Mouse (Mus musculus): ENCODE results near the gene Cr1l.

Gene Cr1l

DNA sequence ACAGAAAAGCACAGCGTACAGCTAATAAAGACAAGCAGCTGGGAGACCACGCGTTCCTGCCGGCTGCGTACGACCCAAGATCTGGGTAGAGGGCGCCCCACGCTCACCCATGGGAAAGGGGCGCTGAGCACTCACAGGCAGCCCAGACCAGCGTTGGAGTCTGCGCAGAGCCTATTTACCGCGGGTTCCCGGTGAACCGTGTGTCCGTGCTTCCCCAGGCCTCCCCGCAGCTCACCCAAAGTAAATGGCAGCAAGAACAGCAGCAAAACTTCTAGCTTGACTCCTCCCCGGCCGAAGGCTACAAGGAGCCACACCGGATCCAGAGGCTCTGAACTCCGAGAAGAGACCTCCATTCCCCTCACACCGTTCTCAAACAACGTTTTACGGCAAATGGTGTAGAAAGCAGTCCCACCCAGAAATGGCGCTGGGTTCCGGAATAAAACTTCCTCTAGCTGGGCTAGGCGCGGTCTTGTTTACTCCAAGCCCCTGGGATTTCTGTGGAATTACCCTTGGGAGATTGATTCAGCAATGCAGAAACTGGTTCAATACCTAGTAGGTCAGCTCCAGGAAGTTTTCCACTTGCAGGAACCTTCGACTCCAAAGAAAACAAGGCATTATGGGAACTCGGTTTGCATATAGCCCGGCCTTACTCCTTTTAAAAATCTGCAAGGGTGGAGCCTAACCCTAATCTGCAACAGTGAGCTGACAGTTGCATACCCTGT is at the start of gene Cr1l:
TSS of gene Cr1l (minus strand) at position 634 of the 722 bp plus-strand sequence.
- DNase-seq (ENCODE audit: low spot score) = peak; percentile 88

DNA sequence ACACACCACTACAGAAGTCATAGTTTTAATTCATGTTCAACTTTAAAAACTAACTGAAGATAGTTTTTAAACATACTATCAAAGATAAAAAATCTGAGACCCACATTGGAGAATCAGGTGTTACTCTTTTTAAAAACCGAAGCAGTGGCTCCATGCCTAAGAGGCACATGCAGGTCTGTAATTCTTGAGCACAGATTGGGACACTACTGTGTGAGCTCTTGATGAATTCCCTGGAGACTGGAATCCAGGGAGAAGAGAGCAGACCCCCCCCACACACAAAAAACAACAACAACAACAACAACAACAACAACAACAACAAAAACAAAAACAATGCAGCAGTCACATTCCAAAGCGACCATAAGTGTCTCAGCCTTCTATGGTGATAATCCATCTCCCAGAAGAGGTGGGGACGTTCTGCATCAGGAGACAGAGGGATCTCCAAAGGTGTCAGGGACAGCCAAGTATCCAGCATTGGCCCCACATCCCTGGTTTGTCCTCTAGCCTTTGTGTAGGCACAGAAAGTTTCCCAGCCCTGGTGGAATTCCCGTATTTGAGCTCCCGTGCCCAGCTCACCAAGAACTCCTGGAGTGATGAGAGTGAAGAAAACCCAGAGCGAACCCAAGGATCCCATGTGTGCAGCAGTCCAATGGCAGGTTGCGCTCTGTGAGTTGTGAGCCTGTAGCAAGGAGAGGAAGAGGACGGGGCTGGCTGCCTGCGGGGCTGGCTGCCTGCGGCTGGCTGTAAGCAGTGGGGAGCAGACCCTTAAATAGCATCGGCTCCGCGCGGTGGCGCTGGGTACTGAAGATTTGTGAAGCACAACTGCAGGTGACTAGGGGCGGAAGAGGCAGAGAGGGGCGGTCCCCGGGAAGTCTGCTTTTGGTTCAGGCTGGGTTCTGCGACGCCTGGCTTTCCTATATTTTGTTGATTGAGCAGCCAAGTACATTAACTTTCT is 44.9 kb upstream of the Cr1l start, which contains the start of gene Cr2:
TSS of gene Cr2 (minus strand) at position 737 of the 952 bp plus-strand sequence.
- no peak for DNase-seq (ENCODE audit: low spot score)

- no peak for DNase-seq (ENCODE audit: low spot score)
Measured at GRCm38 (mm10) chr1:195164996-195165755, 33.8 kb upstream of the Cr1l start.

- peak; percentile 39 for DNase-seq (ENCODE audit: low spot score)
Measured at GRCm38 (mm10) chr1:195132070-195132469, 684 bp upstream of the Cr1l start.

DNA sequence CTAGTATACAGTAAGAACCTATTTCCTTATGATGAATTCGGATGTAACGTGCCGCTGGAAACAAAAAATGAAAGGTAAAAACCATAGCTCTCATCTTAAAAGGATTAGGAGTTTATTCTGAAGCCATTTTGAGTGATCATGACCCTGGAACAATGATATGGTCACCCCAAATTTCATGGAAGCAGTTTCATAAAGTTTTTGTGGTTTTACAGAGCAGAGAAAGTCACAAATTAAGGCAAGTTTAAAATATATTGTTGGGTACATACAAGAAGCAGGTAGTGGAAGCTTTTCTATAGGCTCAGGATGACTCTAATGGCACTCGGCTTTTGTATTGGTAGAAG is 259 bp upstream of the Cr1l start:
- no peak for DNase-seq (ENCODE audit: low spot score)

DNA sequence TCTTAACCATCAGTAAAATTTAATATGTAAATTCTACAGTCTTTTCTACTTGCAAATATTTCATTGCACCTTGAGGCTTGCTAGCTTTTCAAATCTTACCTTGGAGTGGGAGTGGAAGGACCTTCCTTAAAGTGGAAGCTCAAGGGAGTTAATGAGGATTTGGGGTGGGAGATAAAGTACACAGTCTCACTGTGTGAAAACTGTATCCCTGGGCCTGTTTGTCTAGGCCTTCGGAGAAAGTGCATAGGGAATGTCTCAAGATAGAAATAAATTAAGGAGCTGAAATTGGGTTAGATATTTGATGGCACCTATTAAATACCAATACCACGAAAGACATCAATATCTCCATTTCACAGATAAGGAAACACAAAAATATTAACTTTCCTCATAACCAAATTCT is 907 bp downstream of the Cr1l start:
- DNase-seq (ENCODE audit: low spot score) = no peak

GRCm38 (mm10) chr1:195129867-195130266 is 1.5 kb downstream of the Cr1l start:
- DNase-seq (ENCODE audit: low spot score) = no peak

GRCm38 (mm10) chr1:195114414-195114813 is 17.0 kb downstream of the Cr1l start:
- DNase-seq (ENCODE audit: low spot score) = no peak

GRCm38 (mm10) chr1:195113621-195114020 is 17.8 kb downstream of the Cr1l start:
- no peak for DNase-seq (ENCODE audit: low spot score)

DNA sequence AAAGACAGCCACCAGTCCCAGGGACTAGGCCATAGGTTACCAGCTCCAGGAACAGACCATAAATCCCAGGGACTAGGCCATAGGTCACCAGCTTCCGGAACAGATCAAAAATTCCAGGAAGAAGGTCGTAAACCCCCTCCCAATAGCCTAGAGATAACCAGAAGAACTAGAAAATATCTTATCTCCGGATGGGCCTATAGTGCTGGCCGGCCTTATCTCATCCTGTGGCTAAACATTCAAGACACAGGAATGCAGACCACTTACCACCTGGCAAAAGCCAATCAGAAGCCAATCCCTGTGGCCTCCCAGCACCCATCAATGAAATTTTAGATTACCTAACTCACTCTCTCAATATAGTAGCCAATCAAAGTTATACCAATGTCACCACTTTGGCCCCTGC is 30.7 kb downstream of the Cr1l start:
- no peak for DNase-seq (ENCODE audit: low spot score)

- DNase-seq (ENCODE audit: low spot score) = no peak
Measured at GRCm38 (mm10) chr1:195098004-195098403, 33.4 kb downstream of the Cr1l start.

DNA sequence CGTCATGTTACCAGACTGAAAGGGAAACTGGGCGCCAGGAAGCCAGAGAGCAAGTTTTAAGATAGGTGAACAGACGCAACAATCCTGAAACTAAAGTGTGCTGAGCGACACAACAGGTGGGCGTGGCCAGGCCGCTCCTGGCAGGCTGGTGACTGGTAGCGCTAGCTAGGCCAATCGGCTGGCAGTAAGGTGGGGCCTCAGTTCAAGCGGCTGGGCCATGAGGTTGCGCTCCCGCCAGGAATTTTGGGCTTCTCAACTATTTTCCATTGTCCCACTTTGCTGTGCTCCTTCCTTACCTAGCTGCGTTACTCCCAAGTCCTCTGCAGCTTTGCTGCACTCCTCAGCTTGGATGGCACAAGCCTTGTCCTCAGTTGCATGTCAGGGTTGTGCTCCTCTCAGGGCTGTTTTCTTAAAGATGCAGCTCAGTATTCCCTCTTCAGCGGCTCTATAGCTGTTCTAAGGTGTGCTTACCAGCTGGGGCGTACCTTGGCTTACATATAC is 39.1 kb downstream of the Cr1l start, which contains the start of gene Cd46:
TSS of gene Cd46 (minus strand) at position 30 of the 501 bp plus-strand sequence.
- DNase-seq (ENCODE audit: low spot score) = no peak

DNA sequence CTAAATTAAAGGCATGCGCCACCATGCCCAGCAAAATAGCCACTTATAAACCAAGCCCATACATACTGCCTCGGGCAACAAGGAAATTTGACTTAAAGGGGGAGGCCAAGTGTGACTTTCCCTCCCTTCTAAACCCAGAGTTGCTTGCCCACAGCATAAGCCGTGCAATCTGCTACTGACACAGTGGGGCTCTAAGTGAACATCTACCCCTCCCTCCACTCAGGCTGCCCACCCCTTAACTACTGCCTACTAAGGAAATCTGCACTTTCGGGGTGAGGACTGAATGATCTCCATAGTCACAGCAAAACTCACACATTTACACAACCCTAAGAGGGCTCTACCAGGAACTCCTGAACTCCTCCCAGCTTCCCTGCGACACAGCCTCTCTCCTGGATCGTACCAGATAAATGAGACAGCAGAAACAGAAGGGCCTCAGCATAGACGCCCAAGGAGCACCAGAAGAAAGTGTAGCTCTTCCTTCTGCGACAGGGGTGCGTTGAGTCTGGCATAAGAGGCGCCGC is 39.6 kb downstream of the Cr1l start:
- DNase-seq (ENCODE audit: low spot score) = no peak

- DNase-seq (ENCODE audit: low spot score) = no peak
Measured at GRCm38 (mm10) chr1:195082142-195082541, 49.2 kb downstream of the Cr1l start.
